Mouse (Mus musculus) midbrain, embryonic 13.5 days (tissue): ENCODE results near the gene Ctrb1. TPM values are rescaled to one million over a fixed set of nuclear protein-coding genes. Genes with fewer than 3 reads are reported as not detected.
A peak's percentile ranks its signal among the peaks of the same experiment; 100 is the strongest.
"Not testable (repeated sequence)": the region's sequence is repeated elsewhere in the genome, so short reads cannot be mapped to it uniquely, and the experiment has no call there.

Source experiments
- ATAC-seq: fragments of 200-750 bp; cut with Nextera tagmentation; 2 replicates; pipeline ENCODE4 v1.8.0; 2017; ENCODE audit warnings: mild to moderate bottlenecking, moderate TSS enrichment, moderate library complexity
- H3K27ac ChIP-seq: fragments of 300-500 bp; sonication (generic); 2 replicates; pipeline ENCODE4 v1.5.1; 2015; ENCODE audit warnings: inconsistent platforms, mild to moderate bottlenecking, moderate library complexity
- H3K27me3 ChIP-seq: fragments of 300-500 bp; sonication (generic); 2 replicates; pipeline ENCODE4 v1.6.1; 2015; ENCODE audit warnings: mild to moderate bottlenecking, inconsistent platforms
- H3K36me3 ChIP-seq: fragments of 300-500 bp; sonication (generic); 2 replicates; pipeline ENCODE4 v1.6.1; 2015; ENCODE audit warnings: mild to moderate bottlenecking, inconsistent platforms
- H3K4me1 ChIP-seq: fragments of 300-500 bp; sonication (generic); replicated peaks from 2 replicates; pipeline ENCODE4 v1.6.1; 2015; ENCODE audit warnings: inconsistent platforms
- H3K4me2 ChIP-seq: fragments of 300-500 bp; sonication (generic); replicated peaks from 2 replicates; pipeline ENCODE4 v1.6.1; 2015; ENCODE audit warnings: moderate library complexity, mild to moderate bottlenecking, inconsistent platforms
- H3K4me3 ChIP-seq: fragments of 300-500 bp; sonication (generic); replicated peaks from 2 replicates; pipeline ENCODE4 v1.5.1; 2015; ENCODE audit warnings: mild to moderate bottlenecking, inconsistent platforms
- H3K9ac ChIP-seq: fragments of 300-500 bp; sonication (generic); replicated peaks from 2 replicates; pipeline ENCODE4 v1.6.1; 2015; ENCODE audit warnings: mild to moderate bottlenecking, inconsistent platforms
- H3K9me3 ChIP-seq: fragments of 300-500 bp; sonication (generic); 2 replicates; pipeline ENCODE4 v1.6.1; 2016; ENCODE audit warnings: mild to moderate bottlenecking, inconsistent platforms
- WGBS: fragments of 180-500 bp; shearing (Covaris S2); methylation state at CpG from one replicate; pipeline ENCODE4 v1.1.7; 2015; 5-methylcytosine and 5-hydroxymethylcytosine counted together
- polyA plus RNA-seq: library from polyadenylated mRNA; unstranded; fragments of >200 nt; fragmentation: Nextera tagmentation; extraction: Ambion mirVana; gene quantifications from 2 replicates; pipeline ENCODE4 v1.2.1, GENCODE M21; 2015

Ctrb1 gene
- polyA plus RNA-seq, 1 experiment from 2014 or later: 2.2 TPM

GRCm38 (mm10) chr8:111666751-111667150 is 24.1 kb downstream of the Ctrb1 start:
- Histone ChIP-seq H3K27me3 (no peaks in the 10 kb centered on the region), H3K4me1 (no peaks in the 10 kb centered on the region), H3K9me3 (no peaks in the 10 kb centered on the region), H3K36me3 (peaks cover 48% of the 10 kb centered on the region), H3K4me2 (no peak overlapping the region), H3K9ac (no peak overlapping the region), H3K4me3 (no peak overlapping the region), H3K27ac (no peak overlapping the region)
- no peak for ATAC-seq
- WGBS: 93% methylated on average over 2 of the region's 2 CpGs

- Histone ChIP-seq H3K4me1 (peaks cover 2% of the 10 kb centered on the region; the same call in 1 of the 2 replicates), H3K36me3 (peaks cover 36% of the 10 kb centered on the region), H3K27ac (no peak overlapping the region), H3K27me3 (no peaks in the 10 kb centered on the region), H3K9ac (no peak overlapping the region), H3K9me3 (no peaks in the 10 kb centered on the region), H3K4me2 (no peak overlapping the region), H3K4me3 (no peak overlapping the region)
- 81% methylated on average over 3 of the region's 3 CpGs for WGBS
- ATAC-seq: no peak
Measured at GRCm38 (mm10) chr8:111662473-111662872, 28.3 kb downstream of the Ctrb1 start.

- no peak for ATAC-seq
- H3K27ac ChIP-seq: no peak overlapping the region
- no peaks in the 10 kb centered on the region for H3K27me3 ChIP-seq
- H3K9me3 ChIP-seq: no peaks in the 10 kb centered on the region
- no peak overlapping the region for H3K4me2 ChIP-seq
- no peak overlapping the region for H3K4me3 ChIP-seq
- no peak overlapping the region for H3K9ac ChIP-seq
- WGBS: 96% methylated on average over 6 of the region's 6 CpGs
- peaks cover 5% of the 10 kb centered on the region for H3K4me1 ChIP-seq
- H3K36me3 ChIP-seq: peaks cover 22% of the 10 kb centered on the region
Measured at GRCm38 (mm10) chr8:111658819-111659423, 31.9 kb downstream of the Ctrb1 start.

GRCm38 (mm10) chr8:111657312-111657854 is 33.4 kb downstream of the Ctrb1 start:
- no peak overlapping the region for H3K4me3 ChIP-seq
- H3K36me3 ChIP-seq: peaks cover 22% of the 10 kb centered on the region
- peaks cover 5% of the 10 kb centered on the region for H3K4me1 ChIP-seq
- no peaks in the 10 kb centered on the region for H3K9me3 ChIP-seq
- no peak overlapping the region for H3K27ac ChIP-seq
- ATAC-seq: no peak
- H3K9ac ChIP-seq: no peak overlapping the region
- no peak overlapping the region for H3K4me2 ChIP-seq
- WGBS: 26% methylated on average over 1 of the region's 1 CpGs
- H3K27me3 ChIP-seq: no peaks in the 10 kb centered on the region

GRCm38 (mm10) chr8:111653524-111653923 is 37.3 kb downstream of the Ctrb1 start:
- Histone ChIP-seq H3K4me1 (peaks cover 5% of the 10 kb centered on the region), H3K36me3 (no peaks in the 10 kb centered on the region), H3K9ac (no peak overlapping the region), H3K27ac (no peak overlapping the region), H3K9me3 (no peaks in the 10 kb centered on the region), H3K4me2 (no peak overlapping the region), H3K27me3 (no peaks in the 10 kb centered on the region), H3K4me3 (no peak overlapping the region)
- no peak for ATAC-seq
- 98% methylated on average over 2 of the region's 2 CpGs for WGBS

- Histone ChIP-seq H3K27me3 (no peaks in the 10 kb centered on the region), H3K9me3 (no peaks in the 10 kb centered on the region), H3K4me1 (no peaks in the 10 kb centered on the region), H3K4me2 (no peak overlapping the region), H3K4me3 (no peak overlapping the region), H3K36me3 (no peaks in the 10 kb centered on the region), H3K9ac (no peak overlapping the region), H3K27ac (no peak overlapping the region)
- no peak for ATAC-seq
- WGBS: 62% methylated on average over 3 of the region's 3 CpGs
Measured at GRCm38 (mm10) chr8:111650651-111651050, 40.2 kb downstream of the Ctrb1 start.

GRCm38 (mm10) chr8:111648834-111649233 is 42.0 kb downstream of the Ctrb1 start:
- Histone ChIP-seq H3K36me3 (no peaks in the 10 kb centered on the region), H3K4me3 (no peak overlapping the region), H3K9ac (no peak overlapping the region), H3K9me3 (no peaks in the 10 kb centered on the region), H3K27me3 (no peaks in the 10 kb centered on the region), H3K27ac (no peak overlapping the region), H3K4me2 (no peak overlapping the region), H3K4me1 (peaks cover 6% of the 10 kb centered on the region)
- WGBS: 67% methylated on average over 2 of the region's 2 CpGs
- ATAC-seq: no peak

- 97% methylated on average over 8 of the region's 8 CpGs for WGBS
- Histone ChIP-seq H3K9me3 (no peaks in the 10 kb centered on the region), H3K36me3 (no peaks in the 10 kb centered on the region), H3K4me3 (no peak overlapping the region), H3K9ac (no peak overlapping the region), H3K27ac (no peak overlapping the region), H3K4me2 (no peak overlapping the region), H3K27me3 (no peaks in the 10 kb centered on the region), H3K4me1 (peaks cover 11% of the 10 kb centered on the region)
- no peak for ATAC-seq
Measured at GRCm38 (mm10) chr8:111645715-111646114, 45.1 kb downstream of the Ctrb1 start.

- WGBS: 69% methylated on average over 12 of the region's 12 CpGs
- H3K27me3 ChIP-seq, ATAC-seq: not testable (repeated sequence)
Measured at GRCm38 (mm10) chr8:111644286-111645051, 46.3 kb downstream of the Ctrb1 start.

GRCm38 (mm10) chr8:111643264-111644141 is 47.3 kb downstream of the Ctrb1 start, which contains the start of gene Zfp1:
Zfp1 (plus strand) TSS chr8:111643401.
- Histone ChIP-seq H3K9ac (peak within 1 kb of the TSS; percentile 87), H3K27me3 (no peaks in the 10 kb centered on the region), H3K36me3 (no peaks in the 10 kb centered on the region), H3K4me1 (peaks cover 11% of the 10 kb centered on the region), H3K4me3 (peak within 1 kb of the TSS; percentile 72), H3K4me2 (peak within 1 kb of the TSS; percentile 65), H3K9me3 (no peaks in the 10 kb centered on the region), H3K27ac (peak within 1 kb of the TSS; percentile 94)
- ATAC-seq: peak; percentile 99
- under 1% methylated on average over 74 of the region's 75 CpGs for WGBS

More at GRCm38 (mm10) chr8:111644286-111645051, 46.3 kb downstream of the Ctrb1 start:
- Histone ChIP-seq H3K27ac (peak overlapping the region; percentile 94), H3K4me2 (peak overlapping the region; percentile 65), H3K4me1 (peaks cover 11% of the 10 kb centered on the region), H3K9ac (peak overlapping the region; percentile 87), H3K4me3 (peak overlapping the region; percentile 72)
- H3K36me3 ChIP-seq, H3K9me3 ChIP-seq: not testable (repeated sequence)

GRCm38 (mm10) chr8:111642939-111643263 is 47.9 kb downstream of the Ctrb1 start:
- Histone ChIP-seq H3K4me2 (peak overlapping the region; percentile 65), H3K9me3 (no peaks in the 10 kb centered on the region), H3K4me1 (peaks cover 11% of the 10 kb centered on the region), H3K4me3 (peak overlapping the region; percentile 72), H3K27ac (peak overlapping the region; percentile 58; the same call in 1 of the 2 replicates), H3K9ac (peak overlapping the region; percentile 87), H3K27me3 (no peaks in the 10 kb centered on the region), H3K36me3 (no peaks in the 10 kb centered on the region)
- peak; percentile 51 for ATAC-seq
- WGBS: 17% methylated on average over 5 of the region's 5 CpGs
